Comparison of ENCODE assay signal across 9 mouse cellular contexts in the genomic region with DNA sequence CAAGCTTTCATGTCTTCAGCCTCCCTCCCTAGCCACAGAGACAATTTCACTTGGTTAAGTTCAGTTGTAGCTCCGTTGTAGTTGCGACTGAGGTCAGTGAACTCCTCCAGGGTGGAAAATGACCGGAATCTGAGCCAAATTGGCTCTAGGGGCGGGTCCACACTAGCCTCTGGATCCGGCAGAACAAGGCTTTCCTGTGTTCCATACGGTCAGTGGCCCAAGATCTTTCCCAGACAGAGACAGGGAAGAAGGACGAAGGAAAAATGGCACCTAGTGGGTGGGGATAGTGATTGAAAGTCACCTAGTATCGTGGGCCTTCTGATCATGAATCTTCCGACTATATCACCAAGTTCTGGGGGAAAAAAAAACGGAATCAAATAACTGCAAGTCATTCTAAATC. TPM values are rescaled to one million over a fixed set of nuclear protein-coding genes. Genes with fewer than 3 reads are reported as not detected.
DNase-seq lines count a peak whose midpoint lies in the region; ATAC-seq and TF ChIP-seq lines count a peak whose summit lies in the region.
"Had no signal": no experiment of that assay in that cellular context is flagged by ENCODE, and none has a peak within 500 bp of the region (broad histone marks: within the 10 kb centered on the region; RNA-seq: fewer than 3 reads in every experiment).

No protein-coding gene starts in this region.

- no peak for TF ChIP-seq POLR2A in thymus, adult 2 months (IDR thresholded peaks at IDR 0.05; ENCODE audit: control insufficient read depth, extremely low read depth, insufficient read depth, low read length, poor library complexity)

- H3K9me3 ChIP-seq in E14TG2a.4 (ENCODE audit: low read length): 0 out of 2 replicates have a peak, but pooled peaks cover 1% of the 10 kb centered on the region
- no peaks in the 10 kb centered on the region for H3K9me3 ChIP-seq in embryonic facial prominence, embryonic 11.5 days (replicated peaks; ENCODE audit: control insufficient read depth, low read length)
- H3K9me3 ChIP-seq in midbrain, embryonic 13.5 days: no peaks in the 10 kb centered on the region

- no peak for TF ChIP-seq CTCF in E14TG2a.4 (conservative IDR thresholded peaks at IDR 0.05; ENCODE audit: low read length)
- no peak for TF ChIP-seq CTCF in thymus, adult 2 months (IDR thresholded peaks at IDR 0.05; ENCODE audit: borderline replicate concordance, control insufficient read depth, extremely low read depth, insufficient read depth, low read length, poor library complexity)

- peaks cover 65% of the 10 kb centered on the region for H3K27me3 ChIP-seq in E14TG2a.4 (ENCODE audit: insufficient read depth, low read length)
- H3K27me3 ChIP-seq in embryonic facial prominence, embryonic 11.5 days (ENCODE audit: control insufficient read depth, insufficient read depth, low read length): no peaks in the 10 kb centered on the region
- H3K27me3 ChIP-seq in midbrain, embryonic 13.5 days: peaks cover 13% of the 10 kb centered on the region
- H3K27me3 ChIP-seq in thymus, adult 2 months (ENCODE audit: control insufficient read depth, insufficient read depth, low read length): peaks cover 18% of the 10 kb centered on the region
- H3K27me3 ChIP-seq: Patski had no signal

- peaks cover 26% of the 10 kb centered on the region for H3K4me1 ChIP-seq in E14TG2a.4 (replicated peaks; ENCODE audit: low read depth, low read length)
- peaks cover 5% of the 10 kb centered on the region for H3K4me1 ChIP-seq in embryonic facial prominence, embryonic 11.5 days (ENCODE audit: control insufficient read depth, insufficient read depth, low read length)
- peaks cover 36% of the 10 kb centered on the region for H3K4me1 ChIP-seq in midbrain, embryonic 13.5 days (replicated peaks)
- H3K4me1 ChIP-seq in thymus, adult 2 months (replicated peaks; ENCODE audit: control insufficient read depth, insufficient read depth, low read length): no peaks in the 10 kb centered on the region; the same call in 1 of the 2 replicates

- ATAC-seq in embryonic facial prominence, embryonic 11.5 days (replicated peaks; ENCODE audit: insufficient number of reproducible peaks, low FRiP score, low TSS enrichment, low read depth): no peak
- ATAC-seq in midbrain, embryonic 13.5 days: no peak
- ATAC-seq in granulocyte monocyte progenitor cell, adult 5-6 weeks (replicated peaks; ENCODE audit: poor library complexity, severe bottlenecking): no peak

- peak overlapping the region; percentile 85 for H3K4me3 ChIP-seq in E14TG2a.4 (replicated peaks; ENCODE audit: low read length)
- peak overlapping the region; percentile 94 for H3K4me3 ChIP-seq in embryonic facial prominence, embryonic 11.5 days (ENCODE audit: low read depth, low read length)
- H3K4me3 ChIP-seq in midbrain, embryonic 13.5 days (replicated peaks): peak overlapping the region; percentile 89
- H3K4me3 ChIP-seq in thymus, adult 2 months (ENCODE audit: control insufficient read depth, insufficient read depth, low read length): no peak overlapping the region

- peak overlapping the region; percentile 94 for H3K4me2 ChIP-seq in embryonic facial prominence, embryonic 11.5 days (ENCODE audit: low read depth, low read length)
- peak overlapping the region; percentile 91 for H3K4me2 ChIP-seq in midbrain, embryonic 13.5 days (replicated peaks)

- H3K9ac ChIP-seq in embryonic facial prominence, embryonic 11.5 days (replicated peaks; ENCODE audit: low read length): no peak overlapping the region
- H3K9ac ChIP-seq in midbrain, embryonic 13.5 days (replicated peaks): peak overlapping the region; percentile 94; the same call in 1 of the 2 replicates

- WGBS in embryonic facial prominence, embryonic 11.5 days: 6% methylated on average over 10 of the region's 10 CpGs
- WGBS in midbrain, embryonic 13.5 days: 28% methylated on average over 10 of the region's 10 CpGs
- 45% methylated on average over 10 of the region's 10 CpGs for WGBS in thymus, adult 2 months

- no peaks in the 10 kb centered on the region for H3K36me3 ChIP-seq in E14TG2a.4 (ENCODE audit: insufficient read depth, low read length)
- H3K36me3 ChIP-seq in embryonic facial prominence, embryonic 11.5 days (replicated peaks; ENCODE audit: control insufficient read depth, insufficient read depth, low read depth, low read length): no peaks in the 10 kb centered on the region
- no peaks in the 10 kb centered on the region for H3K36me3 ChIP-seq in midbrain, embryonic 13.5 days
- H3K36me3 ChIP-seq in thymus, adult 2 months (ENCODE audit: control insufficient read depth, insufficient read depth, low read length): no peaks in the 10 kb centered on the region

- no peak for DNase-seq in embryonic facial prominence, embryonic 11.5 days (ENCODE audit: low spot score)
- DNase-seq in heart, postnatal 14 days: peak; percentile 25 to 35
- DNase-seq in kidney, postnatal 36 days: peak; percentile 74 to 77
- DNase-seq in layer of hippocampus, postnatal 14 days (ENCODE audit: low spot score in 2 of 2): no peak
- DNase-seq in thymus, adult 2 months: no peak

- intact Hi-C loops in heart, postnatal 14 days (cut with DNase I): loop anchor here (10.0 kb wide), 2 partner anchors 200 to 420 kb away; no protein-coding TSS in a partner anchor

- no peak overlapping the region for H3K27ac ChIP-seq in embryonic facial prominence, embryonic 11.5 days (replicated peaks; ENCODE audit: low read depth, low read length)
- H3K27ac ChIP-seq in midbrain, embryonic 13.5 days: no peak overlapping the region
- no peak overlapping the region for H3K27ac ChIP-seq in thymus, adult 2 months (ENCODE audit: control insufficient read depth, insufficient read depth, low read length)

RNA-seq across cellular contexts. Expression of gene Farp1, which starts 0.5 kb away (rescaled TPM):
- polyA plus RNA-seq in embryonic facial prominence, embryonic 11.5 days (2014; fragmentation: Nextera tagmentation; extraction: Ambion mirVana): 40.8 and 42.8 TPM in 2 replicates
- 10 to 100 TPM; 16.5 to 17.7 TPM for total RNA-seq in heart, postnatal 14 days (2021)
- polyA plus RNA-seq in midbrain, embryonic 13.5 days (2015; fragmentation: Nextera tagmentation; extraction: Ambion mirVana): 21.3 and 22.5 TPM in 2 replicates
- total RNA-seq in layer of hippocampus, postnatal 14 days (2021): 10 to 100 TPM; 88.3 to 92.0 TPM
- total RNA-seq in granulocyte monocyte progenitor cell, adult 5-6 weeks (2014; fragmentation: Nextera tagmentation): not detected in 2 replicates
- 1.9 TPM in 1 of 2 replicates, not detected in the other for total RNA-seq in granulocyte monocyte progenitor cell, adult 5-6 weeks (2017)
- polyA plus RNA-seq in thymus, adult 2 months (2012; rRNA removed): 4.9 and 5.1 TPM in 2 replicates

Comparison
In these comparisons a context has a peak if more than half of its experiments do, and no peak if none do; other contexts are left out.
1. DNase-seq: peak in heart, postnatal 14 days (2 of 2) and kidney, postnatal 36 days (2 of 2); none in embryonic facial prominence, embryonic 11.5 days (single experiment), layer of hippocampus, postnatal 14 days (0 of 2) and thymus, adult 2 months (single experiment).
2. RNA of gene Farp1, which starts 0.5 kb away (total RNA-seq): 88.3 to 92.0 TPM in layer of hippocampus, postnatal 14 days and 16.5 to 17.7 TPM in heart, postnatal 14 days; 1.9 TPM in granulocyte monocyte progenitor cell, adult 5-6 weeks; every median in the first group is over 4 times any median in the second.